Mouse (Mus musculus): ENCODE measurements around the gene Mapkap1. TPM values are rescaled to one million over a fixed set of nuclear protein-coding genes. Genes with fewer than 3 reads are reported as not detected.

The Mapkap1 gene
- polyA plus RNA-seq (2015; fragmentation: Nextera tagmentation; extraction: Ambion mirVana) = 38.3 and 41.3 TPM in 2 replicates

DNA sequence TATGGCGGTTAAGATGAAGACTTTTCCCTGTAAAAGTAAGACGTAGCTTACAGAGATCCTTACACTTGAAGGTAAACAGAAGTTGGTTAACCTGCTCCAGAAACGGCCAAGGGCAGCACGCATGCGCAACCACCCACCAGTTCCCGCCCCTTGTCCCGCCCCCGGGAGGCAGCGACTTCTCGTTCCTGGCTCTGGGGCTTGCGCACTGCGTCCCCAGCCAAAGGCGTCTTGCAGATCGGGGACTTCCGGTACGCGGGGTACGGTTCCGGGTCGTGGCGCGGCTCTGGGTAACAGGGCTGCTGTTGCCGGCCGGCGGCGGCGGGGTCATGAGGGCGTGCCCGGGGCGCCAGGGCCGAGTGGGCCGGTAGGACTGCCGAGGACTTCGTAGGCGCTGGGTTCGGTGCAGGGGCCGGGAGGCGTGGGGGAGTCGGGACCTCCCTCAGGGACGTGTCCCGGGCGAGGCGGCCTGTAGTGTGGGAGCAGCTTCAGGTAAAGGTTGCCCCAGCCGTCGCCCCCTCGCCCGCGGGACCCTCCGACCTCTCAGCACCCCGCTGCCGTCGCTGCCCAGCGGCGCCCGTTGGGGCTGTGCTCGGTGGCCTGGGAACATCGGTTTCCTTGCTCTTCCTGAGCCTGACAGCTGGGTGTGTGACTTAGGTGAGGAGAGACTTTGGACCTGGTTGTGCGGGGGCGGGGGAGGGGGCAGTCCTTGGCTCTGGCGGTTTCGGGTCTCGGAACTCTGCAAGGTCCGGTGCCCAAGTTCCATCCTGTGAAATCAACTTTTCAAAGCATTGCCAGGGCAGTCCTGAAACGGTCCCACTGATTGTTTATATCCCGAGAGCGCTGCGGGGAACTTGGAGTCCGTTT, at the start of gene Mapkap1:
Gene Mapkap1 (plus strand): TSS at position 171 of the 864 bp plus-strand sequence.
- no peaks in the 10 kb centered on the region for H3K36me3 ChIP-seq
- ATAC-seq (ENCODE audit: low read depth) (peak; percentile 100), DNase-seq (peak; percentile 97)
- H3K4me1 ChIP-seq (replicated peaks) = peaks cover 13% of the 10 kb centered on the region
- peak within 1 kb of the TSS; percentile 79 for H3K27ac ChIP-seq
- peak within 1 kb of the TSS; percentile 94 for H3K9ac ChIP-seq
- H3K4me3 ChIP-seq (replicated peaks) = peak within 1 kb of the TSS; percentile 95
- WGBS (ENCODE audit: insufficient replicate concordance) = under 1% methylated on average over 68 of the region's 68 CpGs
- H3K4me2 ChIP-seq = peak within 1 kb of the TSS; percentile 85
- no peaks in the 10 kb centered on the region for H3K27me3 ChIP-seq
- no peaks in the 10 kb centered on the region for H3K9me3 ChIP-seq (replicated peaks)

DNA sequence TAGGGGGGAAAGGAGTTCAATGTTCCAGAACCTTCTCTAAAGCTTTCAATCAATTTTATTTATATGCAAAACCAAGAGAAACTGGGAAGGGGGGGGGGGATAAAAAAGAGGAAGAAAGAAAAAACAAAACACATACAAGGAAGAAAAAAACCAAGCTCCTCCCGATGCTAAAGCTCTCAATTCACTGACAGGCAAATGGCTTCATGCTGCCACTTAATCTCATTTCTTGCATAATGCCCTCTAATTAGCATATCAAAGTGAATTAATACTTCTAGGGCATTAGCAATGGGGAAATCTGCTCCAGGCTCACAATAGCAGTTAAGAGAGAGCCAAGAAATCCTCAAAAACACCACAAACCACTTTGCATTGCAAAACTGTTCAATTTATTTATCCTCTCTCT, 42.9 kb upstream of the Mapkap1 start:
- no peak overlapping the region for H3K9ac ChIP-seq
- no peaks in the 10 kb centered on the region for H3K27me3 ChIP-seq
- no peaks in the 10 kb centered on the region for H3K9me3 ChIP-seq (replicated peaks)
- H3K27ac ChIP-seq = no peak overlapping the region
- no peaks in the 10 kb centered on the region for H3K36me3 ChIP-seq
- no peak overlapping the region for H3K4me3 ChIP-seq (replicated peaks)
- 0% methylated on average over 1 of the region's 1 CpGs for WGBS (ENCODE audit: insufficient replicate concordance)
- no peak overlapping the region for H3K4me2 ChIP-seq
- ATAC-seq (ENCODE audit: low read depth) (no peak), DNase-seq (no peak)
- peaks cover 26% of the 10 kb centered on the region for H3K4me1 ChIP-seq (replicated peaks)

DNA sequence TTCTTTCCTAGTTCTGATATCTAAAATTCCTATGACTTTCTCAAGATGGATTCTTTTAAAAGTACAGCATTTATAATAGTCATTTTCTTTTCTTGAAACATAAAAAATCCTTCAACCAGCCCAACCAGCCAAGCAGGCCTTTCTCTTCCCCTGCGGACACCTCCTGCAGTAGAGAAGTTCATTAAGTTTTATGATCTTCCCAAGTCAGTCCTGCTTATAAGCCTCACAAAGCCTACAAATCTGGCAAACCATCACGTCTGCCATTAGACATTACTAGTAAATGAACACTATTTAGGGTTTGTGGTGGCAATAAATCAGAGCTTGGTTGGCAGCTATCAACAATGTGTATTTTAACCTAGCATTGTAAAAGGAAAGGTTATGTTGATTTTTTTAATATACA, 39.5 kb upstream of the Mapkap1 start:
- H3K9me3 ChIP-seq (replicated peaks) = no peaks in the 10 kb centered on the region
- ATAC-seq (ENCODE audit: low read depth) (no peak), DNase-seq (no peak)
- no peaks in the 10 kb centered on the region for H3K27me3 ChIP-seq
- peaks cover 23% of the 10 kb centered on the region for H3K4me1 ChIP-seq (replicated peaks)
- H3K9ac ChIP-seq = no peak overlapping the region
- H3K36me3 ChIP-seq = no peaks in the 10 kb centered on the region
- 77% methylated on average over 2 of the region's 2 CpGs for WGBS (ENCODE audit: insufficient replicate concordance)
- no peak overlapping the region for H3K4me2 ChIP-seq
- no peak overlapping the region for H3K27ac ChIP-seq
- H3K4me3 ChIP-seq (replicated peaks) = no peak overlapping the region

DNA sequence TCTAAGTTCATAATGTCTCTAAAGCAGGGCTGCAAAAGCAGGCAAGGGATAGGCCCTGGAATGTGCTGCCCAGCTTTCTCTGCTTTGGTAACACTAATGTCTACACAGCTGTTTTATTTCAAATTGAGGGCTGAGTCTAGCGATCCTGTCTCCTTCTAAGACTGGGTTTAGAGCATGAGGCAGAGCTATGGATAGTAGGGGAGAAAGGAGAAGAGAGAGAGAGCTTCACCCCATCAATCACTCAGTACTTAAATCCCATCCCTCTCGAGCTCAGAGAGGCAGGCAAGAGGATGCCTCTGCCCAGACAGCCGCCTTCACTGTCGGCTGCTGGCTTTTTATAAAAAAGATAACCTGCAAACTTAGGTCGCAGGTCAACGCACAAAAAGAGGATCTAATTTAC, 38.2 kb upstream of the Mapkap1 start:
- H3K4me3 ChIP-seq (replicated peaks) = no peak overlapping the region; the same call in 1 of the 2 replicates
- no peaks in the 10 kb centered on the region for H3K36me3 ChIP-seq
- DNase-seq (no peak), ATAC-seq (ENCODE audit: low read depth) (no peak)
- peaks cover 30% of the 10 kb centered on the region for H3K4me1 ChIP-seq (replicated peaks)
- no peaks in the 10 kb centered on the region for H3K27me3 ChIP-seq
- 48% methylated on average over 6 of the region's 6 CpGs for WGBS (ENCODE audit: insufficient replicate concordance)
- no peak overlapping the region for H3K27ac ChIP-seq
- peak overlapping the region; percentile 20 for H3K4me2 ChIP-seq
- H3K9me3 ChIP-seq (replicated peaks) = no peaks in the 10 kb centered on the region
- peak overlapping the region; percentile 12 for H3K9ac ChIP-seq

DNA sequence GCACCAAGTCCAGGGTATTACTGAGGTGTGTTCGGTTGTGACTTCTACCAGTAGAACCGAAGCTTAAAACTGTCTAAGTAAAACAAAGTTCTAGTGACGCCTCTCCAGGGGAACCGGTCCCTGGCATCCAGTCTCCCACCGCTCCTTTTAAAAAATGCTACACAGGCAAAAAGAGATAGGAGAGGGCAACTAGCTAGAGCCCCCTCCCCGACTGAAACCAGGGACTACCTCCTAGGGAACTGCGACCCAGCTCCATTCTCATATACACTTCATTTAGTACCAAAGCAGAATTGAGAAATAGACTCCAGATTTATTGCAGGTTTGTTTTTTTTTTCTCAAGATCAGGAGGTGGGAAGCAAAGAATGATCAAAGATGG, 36.2 kb upstream of the Mapkap1 start:
- peak overlapping the region; percentile 93 for H3K4me3 ChIP-seq (replicated peaks)
- H3K36me3 ChIP-seq = no peaks in the 10 kb centered on the region
- ATAC-seq (ENCODE audit: low read depth) (no peak), DNase-seq (no peak)
- peak overlapping the region; percentile 99 for H3K27ac ChIP-seq
- H3K4me1 ChIP-seq (replicated peaks) = peaks cover 34% of the 10 kb centered on the region
- peak overlapping the region; percentile 95 for H3K9ac ChIP-seq
- WGBS (ENCODE audit: insufficient replicate concordance) = 26% methylated on average over 7 of the region's 7 CpGs
- no peaks in the 10 kb centered on the region for H3K9me3 ChIP-seq (replicated peaks)
- H3K4me2 ChIP-seq = peak overlapping the region; percentile 97
- peaks cover 5% of the 10 kb centered on the region; the same call in 1 of the 2 replicates for H3K27me3 ChIP-seq

DNA sequence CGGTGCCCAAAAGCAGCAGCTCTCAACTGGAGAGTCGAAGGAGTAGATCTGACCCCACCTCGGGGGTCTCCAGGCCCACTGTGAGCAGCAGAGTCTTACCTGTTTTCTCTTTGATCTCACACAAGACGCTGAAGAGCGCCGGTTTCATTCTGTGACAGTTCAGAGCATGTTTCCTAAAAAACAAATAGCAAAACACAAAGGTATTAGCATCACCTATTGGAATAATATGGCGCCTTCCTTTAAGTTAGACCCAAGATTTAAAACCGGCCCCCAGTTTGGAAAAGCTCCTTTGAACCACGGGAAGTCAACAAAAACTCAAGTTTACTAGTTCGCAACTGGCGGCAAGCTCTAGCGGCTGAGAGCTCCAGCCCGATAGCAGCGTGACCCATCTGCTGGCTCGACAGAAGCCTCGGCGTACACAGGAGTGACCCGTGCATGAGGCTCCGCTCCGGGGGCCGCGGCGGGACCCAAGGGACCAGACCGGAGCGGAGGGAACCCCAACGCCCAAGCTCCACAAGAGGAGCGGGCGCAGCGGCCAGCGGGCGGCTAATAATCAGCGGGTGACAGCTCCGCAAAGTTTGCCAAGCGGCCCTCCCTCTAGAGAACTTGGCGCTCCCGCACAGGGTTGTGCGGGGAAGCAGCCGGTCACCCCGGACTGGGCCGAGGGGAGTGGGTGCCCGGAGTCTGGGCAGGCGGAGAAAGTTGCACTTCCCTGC, 35.7 kb upstream of the Mapkap1 start:
- no peaks in the 10 kb centered on the region for H3K36me3 ChIP-seq
- ATAC-seq (ENCODE audit: low read depth) (no peak), DNase-seq (peak; percentile 48)
- peak overlapping the region; percentile 97 for H3K4me2 ChIP-seq
- H3K9me3 ChIP-seq (replicated peaks) = no peaks in the 10 kb centered on the region
- H3K4me1 ChIP-seq (replicated peaks) = peaks cover 34% of the 10 kb centered on the region
- peak overlapping the region; percentile 99 for H3K27ac ChIP-seq
- peaks cover 5% of the 10 kb centered on the region; the same call in 1 of the 2 replicates for H3K27me3 ChIP-seq
- WGBS (ENCODE audit: insufficient replicate concordance) = under 1% methylated on average over 42 of the region's 42 CpGs
- peak overlapping the region; percentile 93 for H3K4me3 ChIP-seq (replicated peaks)
- peak overlapping the region; percentile 95 for H3K9ac ChIP-seq

DNA sequence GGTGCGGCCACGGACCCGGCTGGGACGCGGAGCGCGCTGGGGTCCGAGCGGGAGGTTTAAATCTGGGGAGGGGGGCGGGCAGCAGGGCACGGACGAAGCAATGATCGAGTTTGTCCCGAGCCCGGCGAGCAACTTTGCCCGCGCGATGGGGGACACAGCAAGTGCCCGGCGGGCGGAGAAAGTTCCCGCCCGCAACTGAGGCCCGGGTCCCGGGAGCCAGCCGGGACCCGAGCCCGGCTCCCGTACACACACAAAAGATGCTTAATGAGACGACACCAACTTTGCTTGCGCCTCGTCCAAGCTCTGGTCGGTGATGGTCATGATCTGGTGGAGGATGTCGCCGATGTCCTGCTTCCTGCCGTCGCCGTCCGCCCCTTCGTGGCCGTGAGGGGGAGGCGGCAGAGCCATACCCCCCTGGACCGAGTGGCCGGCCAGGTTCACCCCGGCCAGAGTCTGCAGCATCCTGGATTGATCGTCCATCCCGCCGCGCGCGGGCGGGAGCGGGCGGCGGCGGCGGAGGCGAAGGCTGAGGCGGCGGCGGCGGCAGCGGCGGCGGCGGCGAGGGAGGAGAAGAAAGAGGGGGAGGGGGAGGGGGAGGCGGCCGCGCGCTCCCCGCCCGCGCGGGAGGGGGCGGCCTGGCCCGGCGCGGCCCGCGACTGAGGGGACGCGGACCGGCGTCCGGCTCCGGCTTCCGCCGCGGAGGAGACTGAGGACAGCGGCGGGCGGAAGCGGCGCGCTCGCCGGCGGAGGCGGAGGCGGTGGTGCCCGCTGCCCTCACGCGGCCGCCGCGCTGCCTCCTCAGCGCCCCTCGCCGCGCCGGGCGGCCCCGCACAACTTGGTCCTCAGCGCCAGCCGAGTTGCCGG, 34.9 kb upstream of the Mapkap1 start:
- no peaks in the 10 kb centered on the region for H3K36me3 ChIP-seq
- H3K4me1 ChIP-seq (replicated peaks) = peaks cover 34% of the 10 kb centered on the region
- ATAC-seq (ENCODE audit: low read depth) (peak; percentile 3; the same call in 1 of the 2 replicates), DNase-seq (peak; percentile 31)
- H3K4me3 ChIP-seq (replicated peaks) = peak overlapping the region; percentile 93
- H3K27ac ChIP-seq = peak overlapping the region; percentile 99
- peak overlapping the region; percentile 97 for H3K4me2 ChIP-seq
- WGBS (ENCODE audit: insufficient replicate concordance) = under 1% methylated on average over 91 of the region's 118 CpGs
- H3K27me3 ChIP-seq = peaks cover 9% of the 10 kb centered on the region
- peak overlapping the region; percentile 95 for H3K9ac ChIP-seq
- no peaks in the 10 kb centered on the region for H3K9me3 ChIP-seq (replicated peaks)

DNA sequence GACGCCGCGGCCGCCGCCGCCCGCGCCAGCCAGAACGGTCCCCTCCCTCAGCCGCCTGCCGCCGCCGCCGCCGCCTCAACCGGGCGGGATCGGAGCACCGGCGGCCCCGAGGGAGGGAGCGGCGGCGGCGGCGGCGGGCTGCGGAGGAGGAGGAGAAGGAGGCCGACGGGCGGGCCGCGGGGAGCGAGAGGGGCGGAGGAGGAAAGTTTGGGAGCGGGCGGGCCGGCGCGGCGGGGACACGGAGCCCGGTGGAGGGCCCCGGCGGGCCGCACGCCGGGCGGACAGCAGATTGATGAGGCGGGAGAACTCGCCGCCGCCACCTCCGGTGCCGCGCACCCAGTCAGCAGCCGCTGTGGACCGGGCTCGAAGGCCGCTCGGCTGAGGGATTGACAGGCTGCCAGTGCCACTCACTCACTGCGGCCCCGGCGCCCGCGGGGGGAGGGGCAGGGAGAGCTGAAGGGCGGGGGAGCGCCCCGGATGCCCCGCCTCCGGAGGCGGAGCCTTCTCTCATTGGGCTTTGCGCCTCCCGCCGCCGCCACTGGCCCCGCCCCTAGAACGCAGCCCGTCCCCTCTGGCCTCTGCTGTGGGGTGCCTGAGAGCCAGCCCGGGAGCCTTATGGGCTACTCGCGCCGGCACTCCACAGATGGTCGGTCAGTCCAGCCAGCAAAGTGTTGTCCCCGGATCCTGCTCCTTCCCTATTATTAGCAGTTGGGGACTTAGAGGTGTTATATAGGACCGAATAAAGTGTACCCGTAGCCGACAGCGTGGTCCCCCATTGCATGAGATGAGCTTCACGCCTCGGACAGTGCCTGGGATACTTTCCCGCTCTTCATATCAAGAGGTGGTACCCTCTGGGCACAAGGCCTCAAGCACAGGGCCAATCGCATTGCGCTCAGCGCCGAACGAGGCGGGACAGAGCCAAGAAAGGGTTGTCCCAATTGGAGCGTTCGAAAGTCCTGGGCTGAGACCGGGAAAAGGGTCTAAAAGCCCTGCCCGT, 34.0 kb upstream of the Mapkap1 start, which contains the start of gene Pbx3:
Gene Pbx3 (minus strand): TSS at position 838 of the 997 bp plus-strand sequence.
- H3K36me3 ChIP-seq = no peaks in the 10 kb centered on the region
- ATAC-seq (ENCODE audit: low read depth) (peak; percentile 91), DNase-seq (peak; percentile 95)
- peaks cover 34% of the 10 kb centered on the region for H3K4me1 ChIP-seq (replicated peaks)
- under 1% methylated on average over 97 of the region's 102 CpGs for whole genome bisulfite sequencing (ENCODE audit: insufficient replicate concordance)
- H3K27ac ChIP-seq = peak within 1 kb of the TSS; percentile 99
- H3K4me3 ChIP-seq (replicated peaks) = peak within 1 kb of the TSS; percentile 93
- no peaks in the 10 kb centered on the region for H3K9me3 ChIP-seq (replicated peaks)
- H3K27me3 ChIP-seq = peaks cover 10% of the 10 kb centered on the region
- peak within 1 kb of the TSS; percentile 95 for H3K9ac ChIP-seq
- peak within 1 kb of the TSS; percentile 97 for H3K4me2 ChIP-seq

DNA sequence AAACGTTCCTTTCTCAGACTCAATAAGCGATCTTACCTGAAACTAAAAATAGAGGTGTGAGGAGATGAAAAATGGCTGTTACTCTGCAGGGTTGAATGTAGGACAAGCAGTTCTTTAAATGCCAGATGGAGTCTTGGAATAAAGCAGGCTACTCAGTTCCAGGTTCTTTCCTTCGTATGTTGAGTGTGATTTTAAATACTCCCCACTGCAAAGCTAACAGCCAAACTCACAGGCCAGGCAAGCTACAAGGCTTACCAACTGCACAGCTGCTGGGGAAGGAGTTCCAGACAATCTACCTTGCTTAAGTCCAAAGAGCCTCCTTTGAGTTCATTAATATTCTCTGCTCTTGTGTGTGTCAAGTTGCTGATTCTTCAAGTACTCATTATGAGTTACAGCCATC, 32.7 kb upstream of the Mapkap1 start:
- peaks cover 25% of the 10 kb centered on the region for H3K4me1 ChIP-seq (replicated peaks)
- no peak overlapping the region for H3K27ac ChIP-seq
- H3K27me3 ChIP-seq = peaks cover 10% of the 10 kb centered on the region
- H3K9me3 ChIP-seq (replicated peaks) = no peaks in the 10 kb centered on the region
- peak overlapping the region; percentile 93 for H3K4me3 ChIP-seq (replicated peaks)
- no peak for ATAC-seq (ENCODE audit: low read depth)
- no peaks in the 10 kb centered on the region for H3K36me3 ChIP-seq
- H3K4me2 ChIP-seq = peak overlapping the region; percentile 97
- 52% methylated on average over 3 of the region's 3 CpGs for WGBS (ENCODE audit: insufficient replicate concordance)
- peak overlapping the region; percentile 73; the same call in 1 of the 2 replicates for H3K9ac ChIP-seq
- no peak for DNase-seq

DNA sequence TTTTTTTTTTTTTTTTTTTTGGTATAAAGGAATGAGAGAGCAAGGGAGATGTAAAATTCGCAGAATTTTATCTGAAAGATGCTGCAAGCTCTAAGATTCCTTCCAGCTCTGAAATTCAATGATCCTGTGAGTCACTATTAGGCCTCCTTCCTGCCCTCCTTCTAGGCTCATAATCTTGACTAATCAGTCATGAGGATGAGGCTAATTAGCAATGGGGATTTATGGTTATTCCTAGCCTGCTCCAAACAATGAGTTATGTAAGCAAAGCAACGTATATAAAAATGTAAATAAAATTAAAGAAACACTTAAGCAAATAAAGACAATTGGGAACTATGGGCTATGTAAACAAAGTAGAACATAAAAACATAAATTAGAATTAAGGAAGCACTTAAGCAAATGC, 32.2 kb upstream of the Mapkap1 start:
- Histone ChIP-seq H3K4me1 (replicated peaks) (peaks cover 22% of the 10 kb centered on the region), H3K27me3 (peaks cover 10% of the 10 kb centered on the region), H3K9me3 (replicated peaks) (no peaks in the 10 kb centered on the region), H3K36me3 (no peaks in the 10 kb centered on the region), H3K9ac (no peak overlapping the region), H3K4me2 (no peak overlapping the region), H3K4me3 (replicated peaks) (no peak overlapping the region), H3K27ac (no peak overlapping the region)
- WGBS (ENCODE audit: insufficient replicate concordance) = 73% methylated on average over 2 of the region's 2 CpGs
- ATAC-seq (ENCODE audit: low read depth) (no peak), DNase-seq (no peak)

Data from liver, embryonic 13.5 days (tissue).